Mouse (Mus musculus) lung, postnatal 36 days (tissue): ENCODE results near the gene Ubac2.
A peak's percentile ranks its signal among the peaks of the same experiment; 100 is the strongest.

Experiments used
- DNase-seq: peaks from one replicate; pipeline ENCODE4 v3.0.0; 2022; ENCODE audit warnings: mixed read lengths

The Ubac2 gene

DNA sequence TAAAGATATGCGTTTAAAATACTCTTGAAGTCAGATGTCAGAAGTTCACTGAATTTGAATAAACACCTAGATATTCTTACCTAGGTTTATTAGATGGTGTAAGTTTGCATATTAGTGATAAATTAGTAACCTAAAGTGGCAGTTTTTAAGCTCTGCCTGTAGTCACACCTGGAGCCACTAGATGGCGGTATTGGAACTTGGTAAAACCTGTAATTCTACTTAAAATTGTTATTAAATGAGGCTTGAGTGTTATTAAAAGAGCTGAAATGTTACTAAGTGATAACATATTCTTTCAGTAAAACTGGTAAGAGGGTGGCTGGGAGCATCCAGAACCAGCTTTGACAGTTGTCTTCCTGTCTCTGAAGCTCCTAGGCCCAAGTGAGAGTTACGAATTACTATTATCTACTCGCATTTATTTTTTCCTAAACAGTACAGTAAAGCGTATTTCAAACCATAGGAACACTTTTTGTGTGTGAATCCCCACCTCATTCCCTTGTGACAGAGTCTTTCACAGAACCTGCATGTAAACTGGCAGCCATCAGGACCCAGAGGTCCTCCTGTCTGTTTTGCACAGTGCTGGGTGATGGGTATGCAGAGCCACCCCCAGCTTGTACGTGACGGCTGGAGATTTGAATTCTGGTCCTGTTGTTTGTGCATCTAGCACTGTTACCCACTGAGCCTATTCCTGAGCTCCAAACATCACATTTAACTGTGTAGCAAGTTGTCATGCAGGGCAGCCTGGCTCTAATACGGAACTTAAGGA, 50.1 kb downstream of the Ubac2 start:
- DNase-seq = peak; percentile 86

DNA sequence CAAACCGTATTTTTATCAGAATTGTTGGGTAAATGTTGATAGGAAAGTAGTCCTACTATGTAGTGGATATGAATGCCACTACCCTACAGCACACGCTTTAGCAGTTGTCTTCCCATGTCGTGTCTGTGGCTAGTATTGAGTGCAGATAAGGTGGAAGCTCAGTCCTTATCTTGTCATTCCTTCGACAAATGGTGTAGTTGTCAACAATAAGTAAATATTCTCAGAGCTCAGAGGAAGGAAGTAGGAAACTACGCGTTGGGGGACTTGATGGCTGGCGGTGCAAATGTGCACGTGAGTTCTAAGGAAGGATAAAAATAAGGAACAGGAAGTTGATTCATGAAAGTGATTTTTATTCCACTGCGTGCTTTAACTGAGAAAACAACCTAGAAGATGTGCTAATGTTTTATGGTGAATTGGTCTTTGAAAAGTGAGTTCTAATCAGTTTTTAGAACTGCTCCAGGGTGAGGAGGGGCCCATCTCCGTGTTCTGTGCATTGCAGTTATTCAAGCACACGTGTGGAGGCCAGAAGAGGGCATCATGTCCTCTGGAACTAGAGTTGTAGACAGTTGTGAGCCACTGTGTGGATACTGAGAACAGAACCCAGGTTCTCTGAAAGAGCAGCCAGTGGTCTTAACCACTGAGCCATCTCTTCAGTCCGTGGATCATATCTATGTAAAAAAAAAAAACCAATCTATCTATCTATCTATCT, 51.0 kb downstream of the Ubac2 start:
- DNase-seq = peak; percentile 47

DNA sequence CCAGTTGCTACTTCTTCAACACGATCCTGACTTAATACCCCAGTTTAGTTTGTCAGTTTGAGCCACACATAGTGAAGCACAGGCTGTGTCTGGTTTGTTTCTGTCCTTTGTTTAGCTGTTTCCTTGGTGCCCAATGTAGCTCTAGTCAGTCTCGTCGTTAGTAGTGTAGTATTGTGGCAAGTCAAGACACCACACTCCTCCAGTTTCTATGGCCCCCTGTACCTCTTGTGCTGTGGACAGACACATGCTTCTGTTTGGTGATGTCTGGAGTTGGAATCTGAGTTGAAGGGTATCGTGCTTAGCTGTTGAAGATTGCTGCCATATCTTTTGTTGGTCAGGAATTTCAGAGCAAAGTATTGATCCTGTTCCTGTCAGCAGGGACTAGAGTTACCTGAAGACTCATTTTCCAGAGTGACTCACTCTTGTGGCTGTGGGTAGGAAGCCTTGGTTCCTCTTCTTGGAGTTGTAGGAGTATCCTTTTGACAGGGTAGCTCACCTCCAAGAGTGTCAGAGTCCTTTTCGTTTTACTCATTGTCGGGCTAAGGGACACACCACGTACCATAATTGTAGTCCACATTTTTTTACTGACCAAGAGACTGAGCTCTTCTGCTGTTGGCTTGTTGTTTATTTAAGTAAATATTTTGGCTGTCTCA, 52.4 kb downstream of the Ubac2 start:
- DNase-seq = no peak

DNA sequence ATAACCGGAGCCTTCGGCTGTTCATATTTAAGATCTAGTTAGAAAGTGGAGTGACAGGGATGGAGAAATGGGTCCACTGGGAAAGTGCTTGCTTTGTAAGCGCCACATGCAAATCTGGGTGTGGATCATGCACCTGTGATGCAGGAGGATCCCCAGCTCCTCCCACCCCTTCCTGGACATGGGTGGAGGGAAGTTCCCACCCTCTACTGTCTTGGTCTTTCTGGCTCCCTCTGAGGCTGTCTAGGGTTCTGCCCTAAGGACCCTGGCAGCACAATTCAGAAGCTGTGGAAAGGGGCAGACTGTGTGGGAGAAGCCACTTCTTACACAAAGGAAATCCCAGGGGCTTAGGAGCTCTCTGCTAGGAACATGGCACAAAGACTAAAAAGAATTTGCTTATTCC, 53.2 kb downstream of the Ubac2 start:
- DNase-seq = peak; percentile 34

DNA sequence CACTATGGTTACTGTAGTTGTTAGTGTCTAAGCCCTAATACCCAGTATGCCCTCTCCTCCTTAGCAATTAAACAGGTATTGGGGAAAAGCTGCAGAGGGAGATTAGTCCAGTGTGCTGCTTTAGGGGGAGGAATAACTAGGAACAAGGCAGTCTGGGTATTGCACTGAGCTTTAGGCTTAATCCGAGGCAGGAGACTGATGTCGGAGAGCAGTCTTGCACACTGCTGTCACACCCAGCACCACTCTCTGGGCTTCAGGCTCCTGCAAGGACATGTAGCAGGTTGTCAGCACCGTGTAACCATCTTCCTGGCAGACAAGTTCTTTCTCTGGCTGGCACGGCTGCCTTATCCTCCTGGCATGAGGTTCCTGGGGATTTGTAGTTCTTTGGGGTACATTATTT, 53.8 kb downstream of the Ubac2 start:
- DNase-seq = no peak

DNA sequence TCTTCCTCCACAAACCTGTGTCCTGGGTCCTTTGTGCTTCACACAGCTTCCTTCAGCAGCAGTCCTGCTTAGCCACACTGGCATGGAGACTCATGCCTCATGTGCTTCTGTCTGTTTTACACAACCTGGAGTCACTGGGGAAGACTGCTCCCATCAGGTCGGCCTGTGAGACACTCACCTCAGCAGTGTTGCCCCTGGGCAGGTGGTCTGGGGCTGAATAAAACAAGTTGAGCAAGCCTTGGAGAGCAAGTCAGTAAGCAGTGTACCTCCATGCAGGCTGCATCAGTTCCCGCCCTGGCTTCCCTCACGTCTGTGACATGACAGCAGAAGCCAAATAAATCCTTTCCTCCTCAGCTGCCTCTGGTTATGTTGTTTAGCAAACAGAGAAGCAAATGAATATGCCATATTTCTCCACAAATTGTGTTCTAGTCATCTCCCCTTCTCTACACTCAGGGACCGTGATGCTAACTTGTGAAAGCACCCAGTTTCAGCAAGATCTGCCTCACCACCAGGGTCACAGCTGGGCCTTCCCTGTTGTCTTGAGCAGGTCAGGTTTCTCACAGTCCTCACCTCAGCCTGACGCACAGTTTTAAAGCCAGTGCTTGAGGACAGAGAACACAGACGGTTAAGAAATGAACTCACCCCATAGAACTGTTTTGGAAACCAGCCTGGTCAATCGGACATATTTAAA, 55.6 kb downstream of the Ubac2 start:
- DNase-seq = no peak

DNA sequence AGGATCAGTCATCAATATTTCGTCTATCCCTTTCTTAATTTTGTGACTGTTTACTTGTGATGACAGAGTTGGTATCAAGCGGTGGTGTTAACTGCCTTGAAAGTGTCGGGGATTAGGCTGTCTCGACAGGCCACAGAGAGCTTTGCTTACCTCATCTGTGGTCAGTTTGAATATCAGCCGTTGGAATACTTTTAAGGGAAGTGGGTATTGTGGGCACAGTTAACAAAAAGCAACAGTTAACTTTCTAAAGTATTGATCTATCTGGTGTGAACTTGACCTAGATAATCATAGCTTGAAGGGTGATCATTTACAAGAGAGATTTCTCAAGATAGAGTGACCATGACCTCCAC, 56.2 kb downstream of the Ubac2 start:
- DNase-seq = no peak

DNA sequence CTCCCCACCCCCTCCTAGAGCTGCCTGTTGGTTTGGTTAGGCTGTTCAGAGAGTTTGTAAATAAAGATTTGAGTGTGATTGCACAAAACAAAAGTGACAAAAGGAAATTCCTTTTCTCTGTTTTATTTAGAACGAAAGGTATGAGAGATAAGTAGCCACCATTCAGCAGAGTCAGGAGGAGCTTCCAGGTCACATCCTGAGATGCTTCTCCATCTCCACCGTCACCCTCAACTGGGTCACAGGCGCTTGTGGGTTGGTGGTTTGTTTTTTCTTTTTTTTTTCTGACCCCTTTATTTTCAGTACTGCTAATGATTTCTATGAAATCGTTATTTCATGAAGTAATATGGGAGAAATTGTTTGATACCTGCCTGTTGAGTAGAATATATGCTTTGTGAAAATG, 57.9 kb downstream of the Ubac2 start:
- DNase-seq = no peak

DNA sequence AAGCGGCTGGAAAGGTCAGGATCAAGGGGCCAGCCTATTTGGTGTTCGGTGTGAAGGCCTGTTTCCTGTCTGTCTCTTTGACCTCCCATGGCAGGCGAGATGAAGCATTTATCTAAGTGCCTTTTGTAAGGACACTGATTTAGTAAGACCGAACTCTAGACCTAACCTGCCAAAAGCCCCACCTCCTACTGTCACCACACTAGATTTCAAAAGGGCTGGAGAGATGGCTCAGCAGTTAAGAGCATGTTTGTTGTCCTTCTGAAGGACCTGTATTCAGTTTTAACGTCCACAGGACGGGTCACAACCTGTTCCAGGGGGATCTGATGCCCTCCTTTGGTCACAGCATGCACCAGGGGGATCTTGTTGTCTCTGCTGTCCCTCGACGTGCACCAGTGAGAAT, 58.4 kb downstream of the Ubac2 start:
- DNase-seq = no peak

DNA sequence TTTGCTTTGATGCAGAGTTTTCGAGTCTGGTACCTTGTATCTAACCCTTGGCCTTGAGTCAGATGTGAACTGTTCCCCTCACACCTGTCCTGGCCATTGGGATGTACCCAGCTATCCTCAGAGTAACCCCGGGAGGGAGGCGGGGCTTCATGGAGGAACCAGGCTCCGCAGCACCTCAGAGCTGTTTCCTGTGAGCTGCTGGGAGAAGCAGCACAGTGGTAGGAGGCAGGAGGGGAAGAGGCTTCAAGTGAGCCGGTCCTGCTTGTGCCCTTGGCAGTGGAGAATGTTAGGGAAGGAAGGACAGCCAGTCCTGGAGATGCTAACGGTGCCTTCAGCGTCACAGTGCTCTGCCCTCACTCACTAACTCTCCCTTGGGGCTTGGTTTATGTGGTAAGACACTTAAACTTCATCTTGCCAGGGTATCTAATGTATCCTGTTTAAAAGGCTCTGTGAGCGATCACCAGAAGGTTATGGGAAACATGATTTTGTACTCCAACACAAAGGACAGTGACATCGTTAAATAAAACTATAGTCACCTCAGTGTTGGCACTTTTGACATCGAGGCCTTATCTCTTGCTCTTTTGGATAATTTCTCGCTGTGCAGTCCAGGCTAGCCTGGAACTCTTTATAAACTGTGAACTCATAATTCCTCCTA, 59.3 kb downstream of the Ubac2 start:
- no peak for DNase-seq

DNA sequence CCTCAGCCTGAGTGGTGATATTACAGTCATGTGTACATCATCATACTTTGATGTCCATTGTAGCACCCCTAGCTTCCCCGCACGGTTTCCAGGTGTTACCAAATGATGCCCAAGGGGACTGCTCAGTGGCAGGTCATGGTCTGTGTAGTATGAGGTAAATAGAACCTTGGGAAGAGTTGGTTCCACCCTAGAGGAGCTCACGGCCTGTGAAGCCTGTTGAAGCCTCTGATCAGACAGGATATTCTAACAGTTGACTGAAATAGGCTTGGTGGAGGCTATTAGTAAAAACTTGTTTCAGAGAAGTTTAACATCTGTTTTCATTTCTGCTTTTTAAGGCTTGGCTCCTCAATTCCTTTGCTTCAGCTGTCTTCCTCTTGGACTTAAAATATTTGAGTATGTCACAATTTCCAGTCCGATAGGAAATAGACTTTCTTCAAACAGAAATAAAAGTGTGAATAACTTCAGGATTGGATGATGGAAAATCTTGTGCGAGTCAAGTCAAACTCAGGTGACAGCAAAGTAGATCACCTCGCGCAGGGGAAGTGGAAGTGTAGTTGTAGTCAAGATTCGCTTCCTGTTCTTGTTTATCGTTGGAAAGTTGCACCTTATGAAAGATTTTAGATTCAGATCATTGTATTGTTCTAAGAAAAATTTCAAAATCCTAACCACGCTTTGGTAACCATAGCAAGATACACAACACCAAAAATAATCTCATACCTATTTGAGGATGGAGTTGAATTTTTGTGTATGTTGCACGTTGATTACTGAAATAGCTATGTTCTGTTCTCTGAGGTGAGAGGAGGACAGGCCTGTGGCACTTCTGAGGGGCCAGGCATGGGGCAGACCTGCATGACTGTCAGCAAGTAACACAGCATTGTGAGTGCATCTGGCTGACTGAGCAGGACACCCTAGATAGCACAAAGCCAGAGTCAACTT, 60.1 kb downstream of the Ubac2 start:
- peak; percentile 47 for DNase-seq

DNA sequence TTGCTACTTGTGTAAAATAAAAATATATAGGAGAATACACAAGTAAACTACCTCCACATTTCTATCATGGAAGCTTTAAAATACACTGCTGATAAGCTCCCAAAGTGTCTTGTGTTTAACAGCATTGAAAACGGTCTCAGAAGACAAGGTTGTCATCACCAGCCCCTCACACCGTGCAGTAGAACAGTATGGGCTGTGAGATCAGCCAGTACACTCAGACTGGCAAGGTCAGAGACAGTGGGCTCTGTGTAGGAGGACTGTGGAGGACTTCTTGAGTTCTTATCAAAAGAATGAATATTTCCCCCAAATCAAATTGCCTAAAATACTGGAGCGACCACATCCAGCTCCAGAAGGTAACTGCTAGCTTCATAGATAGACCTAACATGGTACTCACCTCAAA, 61.2 kb downstream of the Ubac2 start:
- no peak for DNase-seq

DNA sequence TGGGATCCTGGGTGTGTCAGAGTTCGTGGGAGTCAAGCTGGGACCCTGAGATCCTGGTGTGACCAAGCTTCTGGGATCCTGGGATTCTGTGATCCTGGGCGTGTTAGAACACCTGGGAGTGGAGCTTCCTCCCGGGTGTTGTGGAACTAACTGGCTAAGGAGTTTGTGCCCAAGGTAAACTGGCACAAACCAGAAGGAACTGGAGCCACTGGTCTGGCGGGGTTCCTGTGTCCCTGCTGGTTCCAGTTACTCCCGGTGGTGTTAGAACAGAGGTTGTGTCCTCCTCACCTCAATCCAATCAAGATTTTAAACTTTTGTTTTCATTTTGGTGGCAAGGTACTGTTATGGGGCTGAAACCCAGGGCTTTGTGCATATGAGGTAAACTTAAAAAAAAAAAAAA, 67.7 kb downstream of the Ubac2 start:
- DNase-seq = no peak

DNA sequence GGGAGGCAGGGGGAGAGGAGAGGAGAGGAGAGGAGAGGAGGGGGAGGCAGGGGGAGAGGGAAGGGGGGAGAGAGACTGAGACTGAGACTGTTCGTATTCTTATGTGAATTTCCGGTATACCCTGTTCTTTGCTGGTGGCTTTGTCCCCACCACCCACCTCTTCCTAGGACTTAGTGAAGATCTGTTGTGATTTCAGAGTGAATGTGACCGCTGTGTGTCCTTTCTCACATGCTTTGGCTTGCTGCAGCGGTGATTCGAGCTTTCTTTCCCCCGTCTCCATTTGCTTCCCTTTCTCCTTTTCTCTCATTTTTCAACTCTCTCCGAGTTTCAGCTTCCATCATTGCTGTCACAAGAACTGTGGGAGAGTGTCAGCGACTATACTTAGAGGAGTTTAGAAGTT, 68.3 kb downstream of the Ubac2 start:
- DNase-seq = no peak

DNA sequence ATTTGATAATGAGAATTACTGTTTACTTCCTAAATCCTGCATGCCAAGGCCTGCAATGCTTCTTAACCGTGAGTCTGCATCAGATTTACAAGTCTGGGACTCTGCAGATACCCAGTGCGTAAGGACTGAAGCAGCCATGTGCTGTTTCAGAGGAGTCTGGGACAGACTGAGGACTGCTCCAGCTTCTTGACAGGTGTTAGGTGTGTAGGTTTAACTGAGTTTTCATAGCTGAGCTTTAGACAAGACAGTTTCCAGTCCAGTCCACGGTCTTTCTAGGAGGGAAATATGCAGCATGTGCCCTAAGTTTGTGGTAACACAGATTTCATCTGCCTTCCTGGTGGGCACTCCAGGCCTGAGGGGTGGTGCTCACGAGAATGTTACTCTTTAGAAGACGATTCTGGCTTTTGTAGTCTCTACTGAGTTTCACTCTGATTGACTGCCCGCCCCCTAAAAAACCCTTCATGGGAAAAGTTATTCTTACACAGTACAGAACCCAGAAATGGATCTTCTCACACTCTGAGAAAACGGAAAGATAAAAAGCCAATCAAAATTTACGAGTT, 68.9 kb downstream of the Ubac2 start:
- DNase-seq = no peak

DNA sequence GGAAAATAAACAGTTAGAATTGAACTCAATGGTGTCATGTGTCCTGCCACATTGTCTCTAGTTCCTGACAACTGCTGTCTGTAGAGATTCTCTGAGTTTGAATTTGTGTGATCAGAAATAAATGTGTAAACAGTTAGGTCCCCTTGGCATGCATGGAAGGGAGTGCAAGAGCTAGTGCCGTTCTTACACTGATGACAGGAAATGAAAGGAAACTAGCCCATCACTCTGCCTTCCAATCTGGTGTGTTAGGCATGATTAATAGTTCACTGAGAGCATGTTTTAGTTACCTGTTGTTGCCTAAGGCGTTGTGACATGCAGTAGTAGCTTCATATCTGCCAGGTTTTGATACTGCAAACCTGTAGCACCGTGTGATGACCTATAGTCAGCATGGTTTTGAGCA, 69.5 kb downstream of the Ubac2 start:
- no peak for DNase-seq

DNA sequence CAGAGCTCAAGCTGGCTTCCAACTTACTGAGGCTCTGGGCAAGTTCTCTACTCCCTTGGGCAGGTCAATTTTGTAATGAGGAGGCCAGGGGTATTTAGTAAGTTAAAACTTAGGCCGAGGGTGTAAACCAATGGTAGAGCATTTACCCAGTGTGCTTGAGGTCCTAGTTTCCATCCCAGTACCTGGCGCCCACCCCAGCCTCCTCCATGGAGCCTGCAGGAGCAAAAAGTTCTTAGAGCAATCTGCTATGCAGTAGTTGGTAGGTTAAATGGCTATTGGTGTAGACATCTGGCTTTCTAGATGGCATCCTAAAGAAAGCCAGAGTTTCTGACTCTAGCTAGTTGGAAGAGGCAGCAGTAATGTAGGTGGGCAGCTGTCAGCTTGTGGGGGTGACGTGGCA, 71.0 kb downstream of the Ubac2 start:
- no peak for DNase-seq

DNA sequence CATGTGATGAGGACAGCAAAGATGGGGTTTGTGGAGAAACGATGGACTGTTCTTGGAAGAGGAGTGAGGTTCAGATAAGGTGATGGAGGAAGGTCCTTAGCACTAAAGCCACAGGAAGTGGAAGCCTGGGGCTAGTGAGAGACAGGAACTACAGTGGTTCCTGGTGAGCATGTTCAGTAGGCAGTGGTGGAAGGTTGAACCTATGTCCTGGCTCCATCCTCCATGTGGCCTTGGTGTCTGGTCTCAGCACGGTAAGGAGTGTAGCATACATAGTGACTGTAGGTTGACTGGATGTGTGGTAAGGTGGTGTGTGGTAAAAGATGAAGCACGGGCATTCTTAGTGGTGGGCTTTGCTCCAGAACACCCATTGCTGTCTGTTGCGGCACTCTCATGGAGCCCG, 71.5 kb downstream of the Ubac2 start:
- no peak for DNase-seq

DNA sequence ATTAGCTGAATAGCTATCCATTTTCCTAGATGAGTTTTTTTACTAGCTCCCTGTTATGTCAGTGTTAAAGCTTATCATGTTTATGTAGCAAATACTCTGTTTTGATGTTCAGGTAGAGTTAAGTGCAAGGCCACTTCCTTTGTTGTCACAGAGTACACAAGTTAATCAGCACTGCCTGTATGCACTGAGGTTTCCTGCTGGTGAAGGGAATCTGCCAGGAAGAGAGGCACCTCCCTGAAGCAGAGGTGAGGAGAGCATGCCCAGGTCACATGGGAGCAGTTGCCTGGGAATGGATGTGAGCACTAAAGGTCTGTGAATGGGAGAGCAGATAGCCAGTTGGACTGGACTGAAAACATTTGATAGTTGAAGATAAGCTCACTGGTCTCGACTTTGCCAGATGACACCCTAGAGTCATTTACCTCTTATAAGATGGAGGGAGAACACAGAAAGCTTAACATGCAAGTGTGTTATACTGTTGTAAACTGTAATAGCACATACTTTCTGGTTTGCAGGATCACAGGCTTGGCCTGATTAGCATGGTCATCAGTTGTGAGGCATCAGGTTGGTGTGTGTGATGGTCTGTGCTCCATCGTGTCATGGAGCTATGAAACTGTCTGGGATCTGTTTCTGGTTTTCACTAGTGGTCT, 73.1 kb downstream of the Ubac2 start:
- no peak for DNase-seq

DNA sequence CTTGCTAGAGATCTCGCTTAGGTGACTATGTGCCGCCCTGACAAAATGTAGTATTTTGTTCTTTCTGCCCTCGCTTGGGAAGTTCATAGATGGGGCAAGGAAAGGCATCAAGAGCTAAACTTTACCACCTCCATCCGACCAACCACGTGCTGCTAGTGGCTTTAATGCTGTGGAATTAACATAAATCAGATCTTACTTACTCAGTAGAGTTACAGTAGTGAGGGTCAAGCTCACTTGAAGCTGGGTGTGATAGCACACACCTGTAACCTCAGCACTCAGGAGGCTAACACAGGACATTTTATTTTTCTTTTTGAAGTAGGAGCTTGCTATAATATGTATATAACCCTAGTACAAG, 73.6 kb downstream of the Ubac2 start:
- DNase-seq = no peak

DNA sequence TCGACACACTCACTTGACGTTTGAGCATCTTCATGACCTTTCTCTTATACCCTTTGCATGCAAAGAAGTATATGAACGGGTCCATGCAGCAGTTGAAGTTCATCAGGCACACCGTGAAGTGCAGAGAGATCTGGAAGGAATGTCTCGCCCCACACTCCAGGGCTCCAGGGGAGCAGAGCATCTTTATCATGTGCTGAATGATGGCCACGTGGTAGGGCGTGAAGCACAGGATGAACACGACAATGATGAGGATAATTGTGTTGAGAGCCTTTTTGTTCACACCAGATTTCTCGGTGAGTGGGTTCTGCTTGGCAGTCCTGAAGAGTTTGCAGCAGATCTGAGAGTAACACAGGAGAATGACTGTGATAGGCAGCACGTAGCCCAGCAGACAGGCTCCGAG, 75.7 kb downstream of the Ubac2 start:
- DNase-seq = no peak
